Comparison of ENCODE assay signal across 16 mouse cellular contexts in genomic region chr1:166067856-166068440, GRCm38 (mm10). TPM values are rescaled to one million over a fixed set of nuclear protein-coding genes. Genes with fewer than 3 reads are reported as not detected.
"Had no signal": no experiment of that assay in that cellular context is flagged by ENCODE, and none has a peak within 500 bp of the region (broad histone marks: within the 10 kb centered on the region; RNA-seq: fewer than 3 reads in every experiment).

No protein-coding gene starts in this region.

- H3K36me3 ChIP-seq: limb, embryonic 10.5 days; limb, embryonic 13.5 days had no signal

- H3K4me2 ChIP-seq: limb, embryonic 13.5 days; lung, embryonic 14.5 days; midbrain, embryonic 11.5 days had no signal

- H3K4me3 ChIP-seq: limb, embryonic 10.5 days; limb, embryonic 13.5 days had no signal

- H3K9ac ChIP-seq: limb, embryonic 13.5 days; liver, embryonic 14.5 days; liver, postnatal 0 days; lung, embryonic 14.5 days had no signal

- H3K27me3 ChIP-seq: limb, embryonic 13.5 days had no signal

- ATAC-seq: liver, postnatal 0 days; lung, postnatal 0 days had no signal

- H3K27ac ChIP-seq: kidney, postnatal 0 days; limb, embryonic 10.5 days; limb, embryonic 13.5 days; liver, embryonic 14.5 days; macrophage had no signal

- H3K9me3 ChIP-seq: limb, embryonic 10.5 days had no signal

- DNase-seq: kidney, adult 11 months; liver; liver, postnatal 0 days; lung, embryonic 14.5 days; midbrain, embryonic 14.5 days; thymus, adult 2 months; thymus, postnatal 14 days; thymus, postnatal 4 days had no signal

RNA-seq across cellular contexts. Expression of gene Dusp27, which starts 59.8 kb away (rescaled TPM):
- total RNA-seq: megakaryocyte-erythroid progenitor cell, adult 5-6 weeks had no signal
